Mouse (Mus musculus) bone marrow macrophage, adult 2 months (primary cell): ENCODE results near the gene Gm28102. TPM values are rescaled to one million over a fixed set of nuclear protein-coding genes. Genes with fewer than 3 reads are reported as not detected.
"Not testable (repeated sequence)": the region's sequence is repeated elsewhere in the genome, so short reads cannot be mapped to it uniquely, and the experiment has no call there.

Experiments used
- H3K27ac ChIP-seq: 2 replicates; pipeline ENCODE4 v1.5.1; 2012; ENCODE audit warnings: low read depth, low read length; ENCODE audit not compliant: insufficient read depth
- H3K4me1 ChIP-seq: 2 replicates; pipeline ENCODE4 v1.6.1; 2012; ENCODE audit warnings: low read length; ENCODE audit not compliant: control insufficient read depth, insufficient read depth
- H3K4me3 ChIP-seq: 2 replicates; pipeline ENCODE4 v1.5.1; 2012; ENCODE audit warnings: mild to moderate bottlenecking, low read length, moderate library complexity; ENCODE audit not compliant: insufficient read depth
- polyA plus RNA-seq: library from polyadenylated mRNA; stranded (reverse); fragments of >200 nt; gene quantifications from 2 replicates; pipeline ENCODE4 v1.2.4, GENCODE M21; 2012; ENCODE audit not compliant: missing spikeins, insufficient read depth, insufficient read length

Gm28102 gene
- polyA plus RNA-seq: not detected in 2 replicates

GRCm38 (mm10) chrY:88053015-88053414 is at the start of gene Gm28102:
Gm28102 (plus strand) TSS chrY:88053315.
- not testable (repeated sequence) for H3K4me1 ChIP-seq, H3K4me3 ChIP-seq, H3K27ac ChIP-seq
